Mouse (Mus musculus): ENCODE data around the gene Tcstv1. TPM values are rescaled to one million over a fixed set of nuclear protein-coding genes. Genes with fewer than 3 reads are reported as not detected.
"Not testable (repeated sequence)": the region's sequence is repeated elsewhere in the genome, so short reads cannot be mapped to it uniquely, and the experiment has no call there.

The Tcstv1 gene
- total RNA-seq (2021): not detected in 2 replicates
- long read RNA-seq: 0 reads

GRCm38 (mm10) chr13:119894685-119895084 is at the start of gene Tcstv1:
Gene Tcstv1, minus strand, starts transcription at chr13:119894785.
- not testable (repeated sequence) for DNase-seq

- not testable (repeated sequence) for DNase-seq
Observed at GRCm38 (mm10) chr13:119929172-119929571, 34.6 kb upstream of the Tcstv1 start, which contains the start of gene Gm21761. Gene Gm21761, minus strand, starts transcription at chr13:119929272.

GRCm38 (mm10) chr13:119924597-119925340 is 30.2 kb upstream of the Tcstv1 start:
- DNase-seq: not testable (repeated sequence)

- DNase-seq: not testable (repeated sequence)
Observed at GRCm38 (mm10) chr13:119916966-119917722, 22.6 kb upstream of the Tcstv1 start.

GRCm38 (mm10) chr13:119916449-119916848 is 21.9 kb upstream of the Tcstv1 start:
- not testable (repeated sequence) for DNase-seq

GRCm38 (mm10) chr13:119898549-119898948 is 4.0 kb upstream of the Tcstv1 start:
- not testable (repeated sequence) for DNase-seq

- not testable (repeated sequence) for DNase-seq
Observed at GRCm38 (mm10) chr13:119886896-119887295, 7.7 kb downstream of the Tcstv1 start.

- not testable (repeated sequence) for DNase-seq
Observed at GRCm38 (mm10) chr13:119864395-119864999, 30.1 kb downstream of the Tcstv1 start.

GRCm38 (mm10) chr13:119862399-119862798 is 32.2 kb downstream of the Tcstv1 start:
- not testable (repeated sequence) for DNase-seq

Other genes with a start within 250 kb of the Tcstv1 start
- 548 and 767 TPM in 2 replicates for gene Hmgcs1, start 204.4 kb downstream of the Tcstv1 start, total RNA-seq (2021)
- gene Nim1k, start 138.9 kb downstream of the Tcstv1 start, total RNA-seq (2021): 2.6 and 3.6 TPM in 2 replicates
- 32.4 and 37.4 TPM in 2 replicates for gene Zfp131, start 103.9 kb downstream of the Tcstv1 start, total RNA-seq (2021)
- not detected in 2 replicates for gene AF067063, start 64.6 kb downstream of the Tcstv1 start, total RNA-seq (2021)
- gene D13Ertd608e, start 58.8 kb downstream of the Tcstv1 start, total RNA-seq (2021): not detected in 2 replicates
- gene Gm21761, start 34.5 kb upstream of the Tcstv1 start, total RNA-seq (2021): not detected in 2 replicates
- gene B020031M17Rik, start 56.0 kb upstream of the Tcstv1 start, total RNA-seq (2021): not detected in 2 replicates
- not detected in 2 replicates for gene Gm36079, start 132.2 kb upstream of the Tcstv1 start, total RNA-seq (2021)
- gene Gm21188, start 157.4 kb upstream of the Tcstv1 start, total RNA-seq (2021): 0.12 TPM in 1 of 2 replicates, not detected in the other
- gene Gm20767, start 245.5 kb upstream of the Tcstv1 start, total RNA-seq (2021): not detected in 2 replicates

Measured in adrenal gland, postnatal 25 days (tissue).